Mouse (Mus musculus): ENCODE measurements around the gene Hells. TPM values are rescaled to one million over a fixed set of nuclear protein-coding genes. Genes with fewer than 3 reads are reported as not detected.

Gene Hells
- total RNA-seq, 4 experiments from 2014 or later, result 0.15 to 0.72 (median 0.23) TPM

Small RNA genes within 50 kb of the gene (microRNA-seq; reads per million reads assigned to microRNA genes)
- not detected for gene Gm23800

Other genes starting within 250 kb of the Hells start
- gene Noc3l, start 111.7 kb upstream of the Hells start, total RNA-seq (2022), result 1 to 10 TPM; 6.2 to 8.0 (median 7.1) TPM
- gene Tbc1d12, start 94.3 kb upstream of the Hells start, total RNA-seq (2022), result 1 to 10 TPM; 2.7 to 4.0 (median 3.6) TPM
- not detected for gene Cyp2c55, start 76.1 kb downstream of the Hells start, total RNA-seq (2022)
- gene Cyp2c65, start 130.1 kb downstream of the Hells start, total RNA-seq (2022), result not detected
- gene Cyp2c66, start 183.0 kb downstream of the Hells start, total RNA-seq (2022), result not detected

All from gastrocnemius, adult 8-10 months (tissue).